ENCODE assay signal across 12 mouse cellular contexts in genomic region chr19:47511958-47512357, GRCm38 (mm10). TPM values are rescaled to one million over a fixed set of nuclear protein-coding genes. Genes with fewer than 3 reads are reported as not detected.
DNase-seq lines count a peak whose midpoint lies in the region; ATAC-seq and TF ChIP-seq lines count a peak whose summit lies in the region.
"Had no signal": no experiment of that assay in that cellular context is flagged by ENCODE, and none has a peak within 500 bp of the region (broad histone marks: within the 10 kb centered on the region; RNA-seq: fewer than 3 reads in every experiment).

No protein-coding gene starts in this region.

- TF ChIP-seq CTCF in lung, embryonic 14.5 days (IDR thresholded peaks at IDR 0.05; ENCODE audit: low read depth), result no peak
- no peak for TF ChIP-seq CTCF in stomach, postnatal 0 days (IDR thresholded peaks at IDR 0.05; ENCODE audit: low read depth)

- H3K4me2 ChIP-seq in forebrain, embryonic 13.5 days, result no peak overlapping the region
- no peak overlapping the region for H3K4me2 ChIP-seq in forebrain, embryonic 14.5 days (ENCODE audit: low read length)
- H3K4me2 ChIP-seq in lung, embryonic 14.5 days, result no peak overlapping the region
- no peak overlapping the region for H3K4me2 ChIP-seq in stomach, postnatal 0 days (replicated peaks; ENCODE audit: low read depth)
- H3K4me2 ChIP-seq in hindbrain, embryonic 16.5 days (ENCODE audit: low read length), result no peak overlapping the region
- H3K4me2 ChIP-seq: limb, embryonic 12.5 days had no signal

- H3K4me1 ChIP-seq in forebrain, embryonic 13.5 days, result peaks cover 15% of the 10 kb centered on the region
- H3K4me1 ChIP-seq in forebrain, embryonic 14.5 days (ENCODE audit: control insufficient read depth, insufficient read depth, low read length), result peaks cover 3% of the 10 kb centered on the region; the same call in 1 of the 2 replicates
- H3K4me1 ChIP-seq in lung, embryonic 14.5 days (ENCODE audit: insufficient read depth), result peaks cover 15% of the 10 kb centered on the region
- H3K4me1 ChIP-seq in stomach, postnatal 0 days (replicated peaks; ENCODE audit: control insufficient read depth, insufficient read depth), result peaks cover 11% of the 10 kb centered on the region
- H3K4me1 ChIP-seq in hindbrain, embryonic 16.5 days (ENCODE audit: control insufficient read depth, insufficient read depth, low read depth, low read length), result peaks cover 12% of the 10 kb centered on the region

- H3K27me3 ChIP-seq in forebrain, embryonic 13.5 days, result no peaks in the 10 kb centered on the region
- H3K27me3 ChIP-seq in forebrain, embryonic 14.5 days (replicated peaks; ENCODE audit: control insufficient read depth, insufficient read depth, low read length), result no peaks in the 10 kb centered on the region
- H3K27me3 ChIP-seq in lung, embryonic 14.5 days (ENCODE audit: insufficient read depth, low read length), result no peaks in the 10 kb centered on the region
- no peaks in the 10 kb centered on the region for H3K27me3 ChIP-seq in stomach, postnatal 0 days (ENCODE audit: control insufficient read depth, insufficient read depth, low read length)
- no peaks in the 10 kb centered on the region for H3K27me3 ChIP-seq in hindbrain, embryonic 16.5 days (replicated peaks; ENCODE audit: control insufficient read depth, insufficient read depth, low read length)
- H3K27me3 ChIP-seq: limb, embryonic 12.5 days had no signal

- no peak for DNase-seq in forebrain, embryonic 14.5 days (ENCODE audit: low spot score)
- peak; percentile 25 for DNase-seq in ovary, postnatal 36 days (ENCODE audit: low spot score)
- DNase-seq in ovary, postnatal 14 days (ENCODE audit: low spot score), result no peak
- DNase-seq in lung, embryonic 14.5 days, result peak; percentile 41
- DNase-seq in stomach, postnatal 0 days (ENCODE audit: low spot score), result no peak
- no peak for DNase-seq in thymus, postnatal 25 days
- DNase-seq: cerebellum, adult 11-12 months; right cerebral cortex, postnatal 4 days had no signal

- no peak overlapping the region for H3K9ac ChIP-seq in forebrain, embryonic 13.5 days
- H3K9ac ChIP-seq in forebrain, embryonic 14.5 days (ENCODE audit: low read length), result no peak overlapping the region
- no peak overlapping the region for H3K9ac ChIP-seq in lung, embryonic 14.5 days
- H3K9ac ChIP-seq in stomach, postnatal 0 days (ENCODE audit: low read length), result no peak overlapping the region; the same call in 1 of the 2 replicates
- no peak overlapping the region for H3K9ac ChIP-seq in hindbrain, embryonic 16.5 days (ENCODE audit: low read depth, low read length)
- H3K9ac ChIP-seq: limb, embryonic 12.5 days had no signal

- ATAC-seq in forebrain, embryonic 13.5 days, result no peak
- ATAC-seq in forebrain, embryonic 14.5 days, result no peak
- ATAC-seq in lung, embryonic 14.5 days (ENCODE audit: insufficient read depth), result no peak
- no peak for ATAC-seq in stomach, postnatal 0 days (ENCODE audit: low FRiP score, low TSS enrichment)
- ATAC-seq in hindbrain, embryonic 16.5 days, result no peak
- ATAC-seq: forebrain, embryonic 16.5 days had no signal

- H3K36me3 ChIP-seq in forebrain, embryonic 13.5 days (ENCODE audit: poor library complexity, severe bottlenecking), result peaks cover 40% of the 10 kb centered on the region
- H3K36me3 ChIP-seq in forebrain, embryonic 14.5 days (ENCODE audit: control insufficient read depth, insufficient read depth, low read length), result peaks cover 39% of the 10 kb centered on the region
- H3K36me3 ChIP-seq in lung, embryonic 14.5 days (ENCODE audit: insufficient read depth), result peaks cover 40% of the 10 kb centered on the region
- H3K36me3 ChIP-seq in stomach, postnatal 0 days (ENCODE audit: control insufficient read depth, insufficient read depth, low read length), result peaks cover 3% of the 10 kb centered on the region; the same call in 1 of the 2 replicates
- H3K36me3 ChIP-seq in hindbrain, embryonic 16.5 days (ENCODE audit: control insufficient read depth, insufficient read depth, low read length), result peaks cover 2% of the 10 kb centered on the region; the same call in 1 of the 2 replicates

- no peak for TF ChIP-seq EP300 in stomach, postnatal 0 days (optimal IDR thresholded peaks at IDR 0.05)

- peak overlapping the region; percentile 25; the same call in 1 of the 2 replicates for H3K27ac ChIP-seq in forebrain, embryonic 13.5 days
- H3K27ac ChIP-seq in forebrain, embryonic 14.5 days (ENCODE audit: low read depth, low read length), result no peak overlapping the region
- peak overlapping the region; percentile 75 for H3K27ac ChIP-seq in lung, embryonic 14.5 days (ENCODE audit: low read depth)
- peak overlapping the region; percentile 93 for H3K27ac ChIP-seq in stomach, postnatal 0 days (replicated peaks)
- H3K27ac ChIP-seq in hindbrain, embryonic 16.5 days (ENCODE audit: low read depth, low read length), result no peak overlapping the region

- H3K4me3 ChIP-seq in forebrain, embryonic 13.5 days, result no peak overlapping the region
- no peak overlapping the region for H3K4me3 ChIP-seq in forebrain, embryonic 14.5 days (ENCODE audit: low read depth, low read length)
- H3K4me3 ChIP-seq in lung, embryonic 14.5 days (ENCODE audit: low read depth, low read length), result no peak overlapping the region
- H3K4me3 ChIP-seq in stomach, postnatal 0 days (ENCODE audit: low read depth, low read length), result no peak overlapping the region
- H3K4me3 ChIP-seq in hindbrain, embryonic 16.5 days (ENCODE audit: low read length), result no peak overlapping the region
- H3K4me3 ChIP-seq: limb, embryonic 12.5 days had no signal

- 79% methylated on average over 6 of the region's 6 CpGs for WGBS in forebrain, embryonic 13.5 days
- WGBS in forebrain, embryonic 14.5 days, result 85% methylated on average over 6 of the region's 6 CpGs
- WGBS in lung, embryonic 14.5 days, result 46% methylated on average over 6 of the region's 6 CpGs
- WGBS in stomach, postnatal 0 days, result 68% methylated on average over 6 of the region's 6 CpGs
- WGBS in hindbrain, embryonic 16.5 days, result 81% methylated on average over 6 of the region's 6 CpGs

- H3K9me3 ChIP-seq in forebrain, embryonic 13.5 days (replicated peaks), result no peaks in the 10 kb centered on the region
- H3K9me3 ChIP-seq in forebrain, embryonic 14.5 days (replicated peaks; ENCODE audit: control insufficient read depth, low read length), result no peaks in the 10 kb centered on the region
- no peaks in the 10 kb centered on the region for H3K9me3 ChIP-seq in lung, embryonic 14.5 days (ENCODE audit: low read depth, low read length)
- no peaks in the 10 kb centered on the region for H3K9me3 ChIP-seq in stomach, postnatal 0 days (ENCODE audit: control insufficient read depth, low read length)
- no peaks in the 10 kb centered on the region for H3K9me3 ChIP-seq in hindbrain, embryonic 16.5 days (ENCODE audit: control insufficient read depth, low read length)
- H3K9me3 ChIP-seq: limb, embryonic 12.5 days had no signal

RNA-seq across cellular contexts. Expression of gene Stn1, which starts 25.3 kb away (rescaled TPM):
- 39.0 and 42.2 TPM in 2 replicates for polyA plus RNA-seq in forebrain, embryonic 13.5 days (2015; fragmentation: Nextera tagmentation; extraction: Ambion mirVana)
- 39.0 and 41.6 TPM in 2 replicates for polyA plus RNA-seq in forebrain, embryonic 14.5 days (2014; fragmentation: Nextera tagmentation; extraction: Ambion mirVana)
- polyA plus RNA-seq in lung, embryonic 14.5 days (2014; fragmentation: Nextera tagmentation; extraction: Ambion mirVana), result 55.5 and 65.5 TPM in 2 replicates
- polyA plus RNA-seq in stomach, postnatal 0 days (2015; fragmentation: Nextera tagmentation; extraction: Ambion mirVana), result 25.9 and 28.5 TPM in 2 replicates
- polyA plus RNA-seq in hindbrain, embryonic 16.5 days (2015; fragmentation: Nextera tagmentation; extraction: Ambion mirVana), result 28.2 and 32.1 TPM in 2 replicates

RNA-seq across cellular contexts. Expression of gene Sh3pxd2a, which starts 47.8 kb away (rescaled TPM):
- 3.0 and 3.6 TPM in 2 replicates for polyA plus RNA-seq in forebrain, embryonic 13.5 days (2015; fragmentation: Nextera tagmentation; extraction: Ambion mirVana)
- polyA plus RNA-seq in forebrain, embryonic 14.5 days (2014; fragmentation: Nextera tagmentation; extraction: Ambion mirVana), result 3.0 and 3.4 TPM in 2 replicates
- 10.2 and 12.0 TPM in 2 replicates for polyA plus RNA-seq in lung, embryonic 14.5 days (2014; fragmentation: Nextera tagmentation; extraction: Ambion mirVana)
- 3.7 and 4.3 TPM in 2 replicates for polyA plus RNA-seq in stomach, postnatal 0 days (2015; fragmentation: Nextera tagmentation; extraction: Ambion mirVana)
- 1.8 and 2.2 TPM in 2 replicates for polyA plus RNA-seq in hindbrain, embryonic 16.5 days (2015; fragmentation: Nextera tagmentation; extraction: Ambion mirVana)

Comparison
In these comparisons a context has a peak if more than half of its experiments do, and no peak if none do; other contexts are left out.
1. H3K27ac ChIP-seq: peak in forebrain, embryonic 13.5 days (single experiment), lung, embryonic 14.5 days (single experiment) and stomach, postnatal 0 days (single experiment); none in forebrain, embryonic 14.5 days (single experiment) and hindbrain, embryonic 16.5 days (single experiment).
2. DNase-seq: peak in ovary, postnatal 36 days (single experiment) and lung, embryonic 14.5 days (single experiment); none in forebrain, embryonic 14.5 days (single experiment), ovary, postnatal 14 days (single experiment), stomach, postnatal 0 days (single experiment) and thymus, postnatal 25 days (single experiment).